Mouse (Mus musculus) forebrain, embryonic 16.5 days (tissue): Measurements from ENCODE around the gene Rpl15. TPM values are rescaled to one million over a fixed set of nuclear protein-coding genes. Genes with fewer than 3 reads are reported as not detected.
A peak's percentile ranks its signal among the peaks of the same experiment; 100 is the strongest.
"Not testable (repeated sequence)": the region's sequence is repeated elsewhere in the genome, so short reads cannot be mapped to it uniquely, and the experiment has no call there.

Experiments
- ATAC-seq: fragments of 200-750 bp; cut with Nextera tagmentation; 2 replicates; pipeline ENCODE4 v1.8.0; 2017; ENCODE audit warnings: mild to moderate bottlenecking, moderate library complexity
- H3K27ac ChIP-seq: fragments of 300-500 bp; sonication (generic); 2 replicates; pipeline ENCODE4 v1.5.1; 2014; ENCODE audit warnings: low read length, control low read depth
- H3K27me3 ChIP-seq: fragments of 300-500 bp; sonication (generic); replicated peaks from 2 replicates; pipeline ENCODE4 v1.6.1; 2014; ENCODE audit warnings: low read length; ENCODE audit not compliant: control insufficient read depth, insufficient read depth
- H3K36me3 ChIP-seq: fragments of 300-500 bp; sonication (generic); 2 replicates; pipeline ENCODE4 v1.6.1; 2014; ENCODE audit not compliant: control insufficient read depth, insufficient read depth
- H3K4me1 ChIP-seq: fragments of 300-500 bp; sonication (generic); replicated peaks from 2 replicates; pipeline ENCODE4 v1.6.1; 2014; ENCODE audit warnings: low read length; ENCODE audit not compliant: control insufficient read depth, insufficient read depth
- H3K4me2 ChIP-seq: fragments of 300-500 bp; sonication (generic); 2 replicates; pipeline ENCODE4 v1.6.1; 2014; ENCODE audit warnings: mild to moderate bottlenecking, low read length, control low read depth
- H3K4me3 ChIP-seq: fragments of 300-500 bp; sonication (generic); replicated peaks from 2 replicates; pipeline ENCODE4 v1.5.1; 2014; ENCODE audit warnings: mild to moderate bottlenecking, low read length, control low read depth
- H3K9ac ChIP-seq: fragments of 300-500 bp; sonication (generic); replicated peaks from 2 replicates; pipeline ENCODE4 v1.6.1; 2014; ENCODE audit warnings: low read depth, low read length, control low read depth
- H3K9me3 ChIP-seq: fragments of 300-500 bp; sonication (generic); 2 replicates; pipeline ENCODE4 v1.6.1; 2016; ENCODE audit warnings: low read length; ENCODE audit not compliant: control insufficient read depth
- WGBS: fragments of 180-500 bp; shearing (Covaris S2); extraction: QIAGEN DNeasy Blood & Tissue Kit; methylation state at CpG from one replicate; pipeline ENCODE4 v1.1.7; 2014; 5-methylcytosine and 5-hydroxymethylcytosine counted together
- polyA plus RNA-seq: library from polyadenylated mRNA; unstranded; fragments of >200 nt; fragmentation: Nextera tagmentation; extraction: Ambion mirVana; gene quantifications from 2 replicates; pipeline ENCODE4 v1.2.1, GENCODE M21; 2015

Gene Rpl15
- polyA plus RNA-seq, 1 experiment from 2014 or later = 303 TPM

DNA sequence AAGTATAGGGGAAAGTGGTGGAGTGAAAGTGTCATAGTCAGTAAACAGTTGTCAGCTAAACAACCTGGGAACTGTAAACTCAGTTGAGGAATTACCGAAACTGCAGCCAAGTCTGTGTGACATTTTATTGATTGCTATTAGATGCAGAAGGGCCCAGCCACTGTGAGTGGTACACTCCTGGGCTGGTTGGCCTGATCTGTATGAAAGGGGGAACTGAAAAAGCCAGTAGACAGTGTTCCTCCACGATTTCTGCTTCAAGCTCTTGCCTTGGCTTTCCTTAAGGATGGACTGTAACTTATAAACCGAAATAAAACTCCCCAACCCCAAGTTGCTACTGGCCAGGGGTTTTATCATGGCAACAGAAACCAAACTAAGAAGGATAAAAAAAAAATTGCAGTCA, 21.4 kb upstream of the Rpl15 start:
- H3K36me3 ChIP-seq = no peaks in the 10 kb centered on the region
- no peak overlapping the region for H3K9ac ChIP-seq
- no peaks in the 10 kb centered on the region for H3K4me1 ChIP-seq
- no peak overlapping the region for H3K4me2 ChIP-seq
- no peak for ATAC-seq
- WGBS = 88% methylated on average over 3 of the region's 3 CpGs
- no peaks in the 10 kb centered on the region for H3K27me3 ChIP-seq
- no peak overlapping the region for H3K27ac ChIP-seq
- no peaks in the 10 kb centered on the region for H3K9me3 ChIP-seq
- H3K4me3 ChIP-seq = no peak overlapping the region

DNA sequence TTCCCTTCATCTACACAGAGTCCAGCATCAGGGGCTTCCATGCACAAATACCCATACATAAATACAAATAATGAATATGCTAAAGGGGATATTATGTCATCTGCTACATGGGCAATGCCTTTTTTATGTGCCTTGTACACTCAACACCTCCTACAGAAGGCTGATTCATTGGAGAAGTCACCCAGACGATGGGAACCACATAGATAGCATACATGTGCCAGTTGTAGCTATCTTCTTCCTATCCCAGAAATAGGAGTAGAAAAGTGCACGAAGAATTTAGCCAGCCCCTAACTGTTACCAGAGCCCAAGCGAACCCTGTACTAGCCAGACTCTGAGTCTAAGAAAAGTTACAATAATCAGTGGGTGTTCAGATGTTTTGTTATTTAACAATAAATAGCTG, 20.9 kb upstream of the Rpl15 start:
- H3K9me3 ChIP-seq = no peaks in the 10 kb centered on the region
- H3K36me3 ChIP-seq = no peaks in the 10 kb centered on the region
- no peak overlapping the region for H3K4me2 ChIP-seq
- H3K27me3 ChIP-seq = no peaks in the 10 kb centered on the region
- H3K4me1 ChIP-seq = no peaks in the 10 kb centered on the region
- no peak overlapping the region for H3K4me3 ChIP-seq
- no peak for ATAC-seq
- H3K27ac ChIP-seq = no peak overlapping the region
- 91% methylated on average over 3 of the region's 3 CpGs for whole genome bisulfite sequencing
- H3K9ac ChIP-seq = no peak overlapping the region

DNA sequence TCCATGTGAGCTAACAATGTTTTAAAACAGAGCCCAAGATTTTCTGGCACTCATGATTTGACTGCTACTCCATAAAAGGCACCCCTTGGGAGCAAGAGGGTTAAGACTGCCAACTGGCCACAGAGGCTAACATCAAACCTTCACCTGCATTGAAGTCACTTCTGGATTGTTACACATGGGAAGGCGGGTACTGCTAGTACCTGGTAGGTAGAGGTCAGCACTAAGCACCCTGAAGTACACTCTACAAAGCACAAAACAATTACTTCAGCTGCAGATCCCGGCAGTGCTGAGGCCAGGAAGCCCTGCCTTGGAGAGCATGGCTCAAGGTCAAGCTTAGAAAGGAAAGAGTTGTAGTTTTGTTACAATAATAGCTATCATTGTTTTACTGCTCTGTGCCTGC, 16.2 kb upstream of the Rpl15 start:
- no peak overlapping the region for H3K9ac ChIP-seq
- ATAC-seq = no peak
- no peaks in the 10 kb centered on the region for H3K9me3 ChIP-seq
- H3K4me1 ChIP-seq = no peaks in the 10 kb centered on the region
- no peak overlapping the region for H3K4me2 ChIP-seq
- H3K36me3 ChIP-seq = 0 out of 2 replicates have a peak, but pooled peaks cover 3% of the 10 kb centered on the region
- H3K4me3 ChIP-seq = no peak overlapping the region
- no peak overlapping the region for H3K27ac ChIP-seq
- no peaks in the 10 kb centered on the region for H3K27me3 ChIP-seq
- WGBS = 75% methylated on average over 2 of the region's 2 CpGs

DNA sequence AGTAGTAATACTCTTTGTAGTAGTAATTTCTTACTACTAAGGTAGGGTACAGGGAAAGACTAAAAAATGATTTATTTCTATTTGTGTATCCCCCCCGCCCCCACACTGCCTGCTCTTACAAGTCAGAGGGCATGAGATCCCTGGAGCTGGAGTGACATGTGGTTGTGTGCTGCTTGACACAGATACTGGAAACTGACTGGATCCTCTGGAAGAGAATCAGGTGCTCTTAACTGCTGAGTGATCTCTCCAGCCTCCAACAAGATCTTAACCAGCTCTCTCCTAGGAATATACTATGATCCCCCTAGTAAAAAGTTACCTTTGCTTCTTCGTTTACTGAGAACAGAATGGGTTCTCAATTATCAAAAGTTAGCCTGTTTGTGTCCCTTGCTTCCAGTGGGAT, 15.2 kb upstream of the Rpl15 start:
- Histone ChIP-seq H3K36me3 (0 out of 2 replicates have a peak, but pooled peaks cover 8% of the 10 kb centered on the region), H3K4me1 (no peaks in the 10 kb centered on the region), H3K27ac (no peak overlapping the region), H3K27me3 (no peaks in the 10 kb centered on the region), H3K4me3 (no peak overlapping the region), H3K9me3 (no peaks in the 10 kb centered on the region), H3K4me2 (no peak overlapping the region), H3K9ac (no peak overlapping the region)
- no peak for ATAC-seq
- WGBS = 81% methylated on average over 2 of the region's 2 CpGs

DNA sequence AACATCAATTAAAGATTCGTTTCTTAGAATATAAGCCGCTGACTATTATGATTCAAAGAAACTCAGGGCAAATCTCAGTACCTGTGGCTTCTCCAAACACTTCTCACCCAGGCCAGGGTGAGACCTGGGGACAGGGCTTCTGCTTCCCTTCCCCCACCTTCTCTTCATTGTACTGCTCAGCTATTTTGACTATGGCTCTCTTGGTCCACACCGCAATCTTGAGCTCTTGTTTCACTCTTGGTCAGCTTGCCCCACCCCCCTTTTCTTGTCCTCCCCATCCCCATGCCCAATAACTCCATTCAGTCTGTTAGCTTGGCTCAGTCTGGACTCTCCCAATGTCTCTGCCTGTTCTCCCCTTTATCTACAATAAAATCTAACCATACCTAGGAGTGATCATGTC, 14.3 kb upstream of the Rpl15 start:
- Histone ChIP-seq H3K9ac (no peak overlapping the region), H3K4me1 (no peaks in the 10 kb centered on the region), H3K4me2 (no peak overlapping the region), H3K9me3 (no peaks in the 10 kb centered on the region), H3K36me3 (peaks cover 8% of the 10 kb centered on the region; the same call in 1 of the 2 replicates), H3K27ac (no peak overlapping the region), H3K4me3 (no peak overlapping the region), H3K27me3 (no peaks in the 10 kb centered on the region)
- 81% methylated on average over 3 of the region's 3 CpGs for WGBS
- no peak for ATAC-seq

DNA sequence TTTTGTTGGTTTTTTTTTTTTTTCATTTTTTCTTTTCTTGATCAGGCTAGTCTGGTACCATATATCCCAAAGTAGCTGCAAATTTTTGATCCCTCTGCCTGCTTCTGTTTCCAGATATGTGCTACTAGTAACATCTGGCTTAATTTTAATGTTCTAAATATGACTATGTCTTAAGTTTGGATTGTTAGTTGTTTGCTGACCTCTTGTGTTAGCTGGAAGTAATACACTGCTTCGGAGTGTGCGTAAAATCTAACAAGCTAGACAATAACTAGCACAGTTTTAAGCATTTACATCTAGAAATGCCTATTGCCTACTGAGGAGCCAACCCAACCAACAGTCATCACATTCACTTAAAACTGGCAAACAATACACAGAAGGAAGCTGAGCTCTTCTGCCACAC, 13.4 kb upstream of the Rpl15 start:
- Histone ChIP-seq H3K4me1 (no peaks in the 10 kb centered on the region), H3K9ac (no peak overlapping the region), H3K4me3 (no peak overlapping the region), H3K4me2 (no peak overlapping the region), H3K36me3 (peaks cover 8% of the 10 kb centered on the region; the same call in 1 of the 2 replicates), H3K9me3 (no peaks in the 10 kb centered on the region), H3K27me3 (no peaks in the 10 kb centered on the region), H3K27ac (no peak overlapping the region)
- peak; percentile 37; the same call in 1 of the 2 replicates for ATAC-seq
- WGBS = 82% methylated on average over 2 of the region's 2 CpGs

DNA sequence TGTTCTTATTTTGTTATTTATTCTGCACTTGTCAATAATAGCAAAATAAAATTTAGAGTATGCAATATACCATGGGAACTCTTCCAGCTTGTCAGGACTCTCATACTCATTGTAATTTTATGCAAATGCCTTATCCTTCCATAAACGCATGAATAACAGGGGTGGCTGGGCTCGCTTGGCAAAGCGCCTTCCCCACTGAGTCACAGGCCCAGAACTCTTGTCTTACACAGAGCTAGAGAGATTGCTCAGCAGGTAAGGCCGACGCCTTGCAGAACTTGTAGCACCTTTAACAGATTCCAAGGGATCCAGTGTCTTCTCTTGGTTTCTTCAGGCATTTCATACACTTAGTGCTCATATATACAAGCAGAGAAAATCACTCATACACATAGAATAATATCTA, 9.2 kb upstream of the Rpl15 start:
- 73% methylated on average over 5 of the region's 5 CpGs for WGBS
- Histone ChIP-seq H3K9me3 (no peaks in the 10 kb centered on the region), H3K27me3 (no peaks in the 10 kb centered on the region), H3K9ac (no peak overlapping the region), H3K27ac (no peak overlapping the region), H3K4me2 (no peak overlapping the region), H3K36me3 (peaks cover 18% of the 10 kb centered on the region; the same call in 1 of the 2 replicates), H3K4me1 (no peaks in the 10 kb centered on the region), H3K4me3 (no peak overlapping the region)
- peak; percentile 21; the same call in 1 of the 2 replicates for ATAC-seq

DNA sequence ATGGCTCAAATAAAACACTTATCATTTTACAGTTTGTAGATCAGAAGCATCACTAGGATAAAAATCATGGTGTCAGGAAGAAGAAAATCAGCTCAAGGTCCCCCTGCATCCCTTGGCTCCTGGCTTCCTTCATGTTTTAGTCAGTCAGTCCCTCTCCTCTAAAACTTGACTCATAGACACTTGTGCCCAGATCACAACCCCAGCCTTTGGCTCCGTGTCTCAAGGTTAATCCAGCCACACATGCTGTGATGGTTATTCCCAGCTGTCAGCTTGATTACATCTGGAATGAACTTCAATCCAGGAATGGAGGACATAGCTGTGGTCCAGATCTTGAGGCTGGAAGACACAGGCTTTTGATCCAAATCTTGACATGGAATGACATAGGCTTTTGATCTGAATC, 3.3 kb upstream of the Rpl15 start:
- Histone ChIP-seq H3K4me1 (peaks cover 8% of the 10 kb centered on the region), H3K27ac (no peak overlapping the region), H3K4me2 (no peak overlapping the region), H3K4me3 (no peak overlapping the region), H3K36me3 (peaks cover 9% of the 10 kb centered on the region; the same call in 1 of the 2 replicates), H3K9me3 (no peaks in the 10 kb centered on the region), H3K27me3 (no peaks in the 10 kb centered on the region), H3K9ac (no peak overlapping the region)
- 85% methylated on average over 1 of the region's 1 CpGs for WGBS
- ATAC-seq = no peak

DNA sequence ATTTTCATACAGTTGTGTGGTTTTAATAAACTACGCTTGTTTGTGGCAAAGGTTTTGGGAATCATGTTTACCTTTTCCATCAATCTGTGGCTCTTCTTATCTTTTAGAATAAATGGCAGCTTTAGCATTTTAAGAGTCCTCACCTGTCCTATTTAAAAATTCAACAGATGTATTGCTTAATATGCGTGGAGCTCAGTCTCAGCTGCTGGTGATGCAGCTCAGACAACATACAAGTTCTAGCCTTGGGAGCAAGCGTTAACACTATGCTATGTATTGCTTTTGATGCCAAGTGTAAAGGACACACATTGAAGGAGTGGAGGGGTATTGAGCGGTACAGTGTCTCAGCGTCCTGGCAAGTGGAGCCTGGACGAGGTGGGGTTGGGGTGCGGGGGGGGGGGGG, 475 bp upstream of the Rpl15 start:
- Histone ChIP-seq H3K27ac (no peak overlapping the region), H3K36me3 (peaks cover 11% of the 10 kb centered on the region), H3K9me3 (no peaks in the 10 kb centered on the region), H3K9ac (peak overlapping the region; percentile 81; the same call in 1 of the 2 replicates), H3K27me3 (no peaks in the 10 kb centered on the region), H3K4me3 (peak overlapping the region; percentile 60), H3K4me1 (peaks cover 12% of the 10 kb centered on the region), H3K4me2 (peak overlapping the region; percentile 72)
- ATAC-seq = no peak
- WGBS = 4% methylated on average over 6 of the region's 7 CpGs

DNA sequence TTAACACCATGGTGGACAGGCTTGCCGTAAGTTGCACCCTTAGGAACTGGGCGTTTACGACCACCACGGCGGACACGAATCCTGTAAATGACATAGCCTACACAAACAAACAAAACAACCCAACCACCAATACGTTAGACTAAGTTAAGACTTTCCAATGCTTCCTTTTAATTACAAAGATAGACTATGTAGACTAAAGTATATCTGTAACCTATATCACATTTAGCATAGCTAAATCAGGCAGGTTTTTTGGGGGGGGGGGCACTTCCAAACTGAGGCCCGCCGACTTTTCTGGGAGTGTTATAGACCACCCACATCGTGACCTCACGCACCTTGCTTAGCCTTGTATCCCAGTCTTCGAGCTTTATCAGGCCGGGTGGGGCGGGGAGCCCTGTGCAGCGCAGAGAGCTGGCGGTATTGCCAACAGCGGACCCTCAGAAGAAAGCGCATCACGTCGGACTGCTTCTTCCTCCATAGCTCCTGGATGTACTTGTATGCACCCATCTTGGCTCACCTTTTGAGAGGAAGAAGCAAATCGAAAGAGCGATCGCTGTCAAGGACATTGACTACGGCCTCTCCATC, 1.2 kb downstream of the Rpl15 start:
- Histone ChIP-seq H3K36me3 (peaks cover 15% of the 10 kb centered on the region), H3K27ac (peak overlapping the region; percentile 82), H3K4me1 (peaks cover 12% of the 10 kb centered on the region), H3K4me3 (peak overlapping the region; percentile 60), H3K9ac (peak overlapping the region; percentile 81), H3K4me2 (peak overlapping the region; percentile 78)
- not testable (repeated sequence) for H3K27me3 ChIP-seq, H3K9me3 ChIP-seq
- under 1% methylated on average over 19 of the region's 24 CpGs for WGBS
- ATAC-seq = peak; percentile 2; the same call in 1 of the 2 replicates
